Mouse (Mus musculus) frontal cortex, postnatal 14 days (tissue): ENCODE measurements around the gene Olfr640.

ENCODE experiments used
- DNase-seq, 2 experiments: peaks; one replicate each; pipeline ENCODE4 v3.0.0; 2022; ENCODE audit warnings: low spot score in 2 of 2

Gene Olfr640

GRCm38 (mm10) chr7:104025473-104025872 is at the start of gene Olfr640:
TSS of gene Olfr640 (minus strand) at chr7:104025573.
- no peak for DNase-seq

GRCm38 (mm10) chr7:104071769-104072168 is 46.4 kb upstream of the Olfr640 start, which contains the start of gene Olfr644:
TSS of gene Olfr644 (minus strand) at chr7:104071869.
- DNase-seq, result no peak

GRCm38 (mm10) chr7:104061345-104061744 is 36.0 kb upstream of the Olfr640 start, which contains the start of gene 4930516K23Rik:
TSS of gene 4930516K23Rik (minus strand) at chr7:104061445.
- no peak for DNase-seq

- DNase-seq, result no peak
Measured at GRCm38 (mm10) chr7:104059215-104059614, 33.8 kb upstream of the Olfr640 start.

- no peak for DNase-seq
Measured at GRCm38 (mm10) chr7:104052566-104052965, 27.2 kb upstream of the Olfr640 start, which contains the start of gene Olfr642. TSS of gene Olfr642 (minus strand) at chr7:104052666.

GRCm38 (mm10) chr7:104050745-104051144 is 25.4 kb upstream of the Olfr640 start:
- DNase-seq, result no peak

GRCm38 (mm10) chr7:104035145-104035544 is 9.8 kb upstream of the Olfr640 start, which contains the start of gene Olfr641:
TSS of gene Olfr641 (plus strand) at chr7:104035445.
- DNase-seq, result no peak

- no peak for DNase-seq
Measured at GRCm38 (mm10) chr7:104026978-104027377, 1.6 kb upstream of the Olfr640 start.

- no peak for DNase-seq
Measured at GRCm38 (mm10) chr7:104021651-104022050, 3.7 kb downstream of the Olfr640 start.

GRCm38 (mm10) chr7:104018953-104019352 is 6.4 kb downstream of the Olfr640 start:
- DNase-seq, result no peak

GRCm38 (mm10) chr7:104017203-104017602 is 8.2 kb downstream of the Olfr640 start, which contains the start of gene Olfr639:
TSS of gene Olfr639 (minus strand) at chr7:104017303.
- DNase-seq, result no peak

GRCm38 (mm10) chr7:103999124-103999523 is 26.2 kb downstream of the Olfr640 start:
- DNase-seq, result no peak

GRCm38 (mm10) chr7:103998446-103998845 is 26.9 kb downstream of the Olfr640 start, which contains the start of gene Olfr638:
TSS of gene Olfr638 (plus strand) at chr7:103998746.
- no peak for DNase-seq

- DNase-seq, result no peak
Measured at GRCm38 (mm10) chr7:103971782-103972181, 53.6 kb downstream of the Olfr640 start.

GRCm38 (mm10) chr7:103970852-103971251 is 54.5 kb downstream of the Olfr640 start, which contains the start of gene Olfr635:
TSS of gene Olfr635 (plus strand) at chr7:103971152.
- DNase-seq, result no peak
